Mouse (Mus musculus): ENCODE results near the gene Celsr3.

DNA sequence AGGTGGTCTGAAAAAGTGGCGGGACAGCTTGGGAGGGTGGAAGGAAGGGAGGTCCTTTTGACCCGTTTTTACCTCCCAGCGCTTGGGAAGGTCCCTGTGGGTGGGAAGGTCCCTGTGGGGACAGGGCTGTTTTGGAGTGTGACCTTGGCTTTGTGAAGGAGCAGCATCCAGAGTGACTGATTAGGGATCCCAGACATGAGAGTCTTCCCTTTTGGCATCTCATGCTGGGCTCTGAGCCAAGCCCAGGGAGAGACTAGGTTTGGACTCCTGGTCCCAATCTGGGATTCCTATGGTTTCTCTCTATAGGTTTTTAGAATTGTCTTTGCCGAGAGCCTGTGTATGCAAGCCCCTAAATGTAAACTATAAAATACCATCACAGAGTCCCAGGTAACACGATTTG lies 15.6 kb upstream of the Celsr3 start:
- TF ChIP-seq CTCF (IDR thresholded peaks at IDR 0.05; ENCODE audit: low read depth, low read length) (no peak), POLR2A (IDR thresholded peaks at IDR 0.05; ENCODE audit: borderline replicate concordance, low read depth, low read length) (no peak)

Measured in bone marrow macrophage, adult 2 months (primary cell).